Mouse (Mus musculus): Measurements from ENCODE around the gene Itpr3. TPM values are rescaled to one million over a fixed set of nuclear protein-coding genes. Genes with fewer than 3 reads are reported as not detected.

The Itpr3 gene
- polyA plus RNA-seq, 2 experiments: 5.1 to 12.4 TPM

DNA sequence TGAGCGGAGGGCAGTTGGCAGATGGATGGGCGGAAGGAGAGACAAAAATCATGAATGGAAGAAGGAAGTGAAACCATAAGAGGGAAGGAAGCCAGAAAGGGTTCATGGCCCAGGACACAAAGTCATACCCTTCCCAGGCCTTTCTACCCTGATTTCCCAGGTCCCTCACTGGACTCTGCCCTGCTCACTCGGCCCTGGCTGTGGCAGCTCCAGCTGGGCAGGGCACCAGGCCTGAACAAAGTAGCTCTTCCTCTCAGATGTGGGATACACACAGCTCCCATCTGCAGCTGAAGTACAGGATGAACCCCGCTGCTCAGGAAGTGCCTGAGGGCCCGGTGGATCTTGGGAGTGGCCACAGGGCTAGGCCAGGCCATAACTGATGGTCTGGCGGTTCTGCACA is 14.3 kb upstream of the Itpr3 start:
- Histone ChIP-seq H3K36me3 (ENCODE audit: control insufficient read depth, insufficient read depth, low read length) (no peaks in the 10 kb centered on the region), H3K9ac (ENCODE audit: low read depth, low read length, severe bottlenecking) (no peak overlapping the region), H3K27me3 (ENCODE audit: control insufficient read depth, insufficient read depth, low read length) (no peaks in the 10 kb centered on the region), H3K4me2 (replicated peaks; ENCODE audit: low read depth, low read length, severe bottlenecking) (no peak overlapping the region), H3K4me3 (replicated peaks; ENCODE audit: low read length) (no peak overlapping the region), H3K27ac (replicated peaks; ENCODE audit: low read depth, low read length) (no peak overlapping the region), H3K9me3 (ENCODE audit: control insufficient read depth, low read length) (no peaks in the 10 kb centered on the region), H3K4me1 (ENCODE audit: control insufficient read depth, insufficient read depth, low read length) (peaks cover 36% of the 10 kb centered on the region)
- no peak for TF ChIP-seq POLR2A (IDR thresholded peaks at IDR 0.05; ENCODE audit: borderline replicate concordance, extremely low read depth, insufficient read depth, insufficient read length)
- ATAC-seq (ENCODE audit: low FRiP score, low read depth): no peak
- WGBS: 50% methylated on average over 6 of the region's 6 CpGs
- DNase-seq (ENCODE audit: low spot score): no peak

DNA sequence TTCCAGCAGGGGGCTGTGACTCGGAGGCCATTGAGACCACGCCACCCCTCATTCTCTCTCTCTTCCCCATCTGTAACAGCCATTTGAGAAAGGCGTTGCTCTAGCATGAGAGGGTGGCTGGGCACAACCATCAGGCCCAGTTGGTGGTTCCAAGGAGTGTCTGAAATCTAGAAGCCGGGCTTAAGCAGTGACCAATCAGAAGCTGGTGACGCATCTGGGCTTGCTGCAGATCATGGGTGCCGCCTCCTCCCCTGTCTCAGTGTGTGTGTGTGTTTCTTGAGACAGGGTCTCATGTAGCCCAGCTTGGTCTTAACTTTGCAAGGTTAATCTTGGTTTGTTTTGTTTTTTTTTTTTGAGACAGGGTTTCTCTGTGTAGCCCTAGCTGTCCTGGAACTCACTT is 11.9 kb upstream of the Itpr3 start:
- no peaks in the 10 kb centered on the region for H3K27me3 ChIP-seq (ENCODE audit: control insufficient read depth, insufficient read depth, low read length)
- 87% methylated on average over 6 of the region's 6 CpGs for whole genome bisulfite sequencing
- no peaks in the 10 kb centered on the region for H3K36me3 ChIP-seq (ENCODE audit: control insufficient read depth, insufficient read depth, low read length)
- no peak for TF ChIP-seq POLR2A (IDR thresholded peaks at IDR 0.05; ENCODE audit: borderline replicate concordance, extremely low read depth, insufficient read depth, insufficient read length)
- no peak for ATAC-seq (ENCODE audit: low FRiP score, low read depth)
- no peaks in the 10 kb centered on the region for H3K9me3 ChIP-seq (ENCODE audit: control insufficient read depth, low read length)
- peaks cover 13% of the 10 kb centered on the region for H3K4me1 ChIP-seq (ENCODE audit: control insufficient read depth, insufficient read depth, low read length)
- H3K4me3 ChIP-seq (replicated peaks; ENCODE audit: low read length): no peak overlapping the region
- no peak overlapping the region for H3K9ac ChIP-seq (ENCODE audit: low read depth, low read length, severe bottlenecking)
- no peak overlapping the region for H3K4me2 ChIP-seq (replicated peaks; ENCODE audit: low read depth, low read length, severe bottlenecking)
- H3K27ac ChIP-seq (replicated peaks; ENCODE audit: low read depth, low read length): no peak overlapping the region
- no peak for DNase-seq (ENCODE audit: low spot score)

DNA sequence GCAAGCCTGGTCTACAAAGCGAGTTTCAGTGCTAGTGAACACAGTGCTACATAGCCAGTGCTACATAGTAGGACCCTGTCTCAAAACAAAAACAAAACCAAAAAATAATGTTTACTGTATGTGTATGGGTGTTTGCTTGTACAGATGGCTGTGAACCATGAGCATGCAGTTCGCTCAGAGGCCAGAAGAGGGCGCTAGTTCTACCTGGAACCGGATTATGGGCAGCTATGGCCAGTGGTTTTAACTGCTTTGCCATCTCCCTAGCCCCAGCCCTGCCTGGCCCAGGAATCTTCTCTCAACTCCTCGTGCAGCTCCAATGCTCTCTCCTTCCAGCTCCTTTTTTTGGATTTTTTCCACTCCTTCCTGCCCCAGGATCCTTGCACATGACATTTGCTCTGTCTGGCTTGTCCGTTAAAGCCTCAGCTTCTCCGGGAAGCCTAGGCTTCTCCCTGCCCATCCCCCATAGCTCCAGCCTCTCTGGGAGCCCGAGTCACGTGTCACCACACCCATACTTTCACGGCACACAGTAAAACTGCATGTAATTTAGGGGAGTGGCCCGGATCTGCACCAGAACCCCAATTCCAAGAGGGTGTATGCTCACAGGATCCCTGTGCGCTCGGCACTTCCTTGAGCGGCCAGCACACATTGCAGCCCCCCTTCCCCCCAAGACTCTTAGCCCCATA is 9.2 kb upstream of the Itpr3 start:
- ATAC-seq (ENCODE audit: low FRiP score, low read depth) (no peak), DNase-seq (ENCODE audit: low spot score) (no peak)
- Histone ChIP-seq H3K36me3 (ENCODE audit: control insufficient read depth, insufficient read depth, low read length) (no peaks in the 10 kb centered on the region), H3K27ac (replicated peaks; ENCODE audit: low read depth, low read length) (peak overlapping the region; percentile 79), H3K4me2 (replicated peaks; ENCODE audit: low read depth, low read length, severe bottlenecking) (no peak overlapping the region), H3K4me3 (replicated peaks; ENCODE audit: low read length) (no peak overlapping the region), H3K9me3 (ENCODE audit: control insufficient read depth, low read length) (no peaks in the 10 kb centered on the region), H3K4me1 (ENCODE audit: control insufficient read depth, insufficient read depth, low read length) (peaks cover 6% of the 10 kb centered on the region), H3K27me3 (ENCODE audit: control insufficient read depth, insufficient read depth, low read length) (no peaks in the 10 kb centered on the region), H3K9ac (ENCODE audit: low read depth, low read length, severe bottlenecking) (no peak overlapping the region)
- no peak for TF ChIP-seq POLR2A (IDR thresholded peaks at IDR 0.05; ENCODE audit: borderline replicate concordance, extremely low read depth, insufficient read depth, insufficient read length)
- 70% methylated on average over 14 of the region's 14 CpGs for WGBS

DNA sequence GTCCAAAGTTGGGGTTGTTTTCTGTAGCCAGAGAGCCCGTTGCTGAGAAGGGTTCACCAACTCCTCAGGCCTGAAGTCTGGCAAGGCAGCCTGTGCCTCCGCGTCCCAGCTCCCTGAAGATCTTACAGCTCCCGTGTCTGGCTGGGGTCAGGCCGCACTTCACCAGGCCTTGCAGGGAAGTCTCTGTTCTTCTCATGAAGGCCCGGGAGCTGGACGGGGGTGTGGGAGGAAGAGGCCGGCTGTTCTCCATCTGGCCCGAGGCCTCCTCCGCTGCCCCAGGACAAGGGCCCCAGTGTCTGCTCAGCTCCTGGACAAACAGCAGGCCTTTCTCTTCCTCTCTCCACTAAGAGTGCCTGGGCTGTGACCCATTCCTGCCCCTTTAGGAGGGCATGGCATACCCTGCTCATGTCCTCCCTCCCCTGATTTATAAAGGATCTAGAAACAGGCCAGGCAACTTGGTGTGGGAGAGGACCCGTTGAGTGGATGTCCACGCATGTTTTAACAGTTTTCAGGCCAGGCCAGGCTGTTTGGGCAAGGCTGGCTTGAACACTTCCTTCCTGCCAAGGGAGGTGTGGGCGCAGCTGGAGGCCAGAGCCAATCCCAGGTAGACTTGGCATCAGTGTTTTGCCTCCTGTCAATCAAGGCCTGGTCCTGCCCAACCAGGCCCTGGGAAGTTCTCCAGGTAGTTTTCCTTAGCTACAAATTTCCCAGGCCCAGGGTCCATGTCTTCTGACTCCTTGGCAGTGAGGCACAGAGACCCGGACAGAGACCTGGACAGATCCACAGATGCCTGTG is 8.5 kb upstream of the Itpr3 start:
- peak overlapping the region; percentile 79 for H3K27ac ChIP-seq (replicated peaks; ENCODE audit: low read depth, low read length)
- 51% methylated on average over 14 of the region's 14 CpGs for WGBS
- no peaks in the 10 kb centered on the region for H3K27me3 ChIP-seq (ENCODE audit: control insufficient read depth, insufficient read depth, low read length)
- no peak for TF ChIP-seq POLR2A (IDR thresholded peaks at IDR 0.05; ENCODE audit: borderline replicate concordance, extremely low read depth, insufficient read depth, insufficient read length)
- ATAC-seq (ENCODE audit: low FRiP score, low read depth): peak; percentile 47
- no peak overlapping the region for H3K9ac ChIP-seq (ENCODE audit: low read depth, low read length, severe bottlenecking)
- DNase-seq (ENCODE audit: low spot score): no peak
- no peaks in the 10 kb centered on the region for H3K9me3 ChIP-seq (ENCODE audit: control insufficient read depth, low read length)
- no peak overlapping the region for H3K4me2 ChIP-seq (replicated peaks; ENCODE audit: low read depth, low read length, severe bottlenecking)
- no peak overlapping the region for H3K4me3 ChIP-seq (replicated peaks; ENCODE audit: low read length)
- H3K4me1 ChIP-seq (ENCODE audit: control insufficient read depth, insufficient read depth, low read length): peaks cover 6% of the 10 kb centered on the region
- H3K36me3 ChIP-seq (ENCODE audit: control insufficient read depth, insufficient read depth, low read length): no peaks in the 10 kb centered on the region

DNA sequence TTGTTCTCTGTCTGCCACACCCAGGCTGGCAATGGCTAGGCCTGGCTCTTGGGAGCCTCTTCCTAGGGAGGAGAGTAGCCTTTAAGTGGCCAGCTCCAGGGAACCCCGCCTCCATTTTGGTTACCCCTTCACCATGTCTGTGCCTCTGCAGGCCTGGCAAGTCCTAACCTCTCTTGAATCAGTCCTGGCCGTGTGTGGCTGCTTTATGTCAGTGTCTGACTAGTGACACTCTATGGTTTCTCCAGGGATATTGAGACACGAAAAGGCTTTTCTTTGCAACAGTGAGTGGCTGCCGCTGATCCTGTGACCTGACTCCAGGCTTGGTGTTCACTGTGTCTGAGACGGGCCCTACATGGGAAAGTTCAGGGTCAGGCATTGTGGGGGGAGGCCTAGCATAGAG is 6.3 kb upstream of the Itpr3 start:
- Histone ChIP-seq H3K36me3 (ENCODE audit: control insufficient read depth, insufficient read depth, low read length) (no peaks in the 10 kb centered on the region), H3K4me1 (ENCODE audit: control insufficient read depth, insufficient read depth, low read length) (peaks cover 6% of the 10 kb centered on the region), H3K27ac (replicated peaks; ENCODE audit: low read depth, low read length) (no peak overlapping the region), H3K9me3 (ENCODE audit: control insufficient read depth, low read length) (no peaks in the 10 kb centered on the region), H3K4me3 (replicated peaks; ENCODE audit: low read length) (no peak overlapping the region), H3K4me2 (replicated peaks; ENCODE audit: low read depth, low read length, severe bottlenecking) (no peak overlapping the region), H3K9ac (ENCODE audit: low read depth, low read length, severe bottlenecking) (no peak overlapping the region), H3K27me3 (ENCODE audit: control insufficient read depth, insufficient read depth, low read length) (no peaks in the 10 kb centered on the region)
- 70% methylated on average over 5 of the region's 5 CpGs for WGBS
- DNase-seq (ENCODE audit: low spot score) (no peak), ATAC-seq (ENCODE audit: low FRiP score, low read depth) (no peak)
- no peak for TF ChIP-seq POLR2A (IDR thresholded peaks at IDR 0.05; ENCODE audit: borderline replicate concordance, extremely low read depth, insufficient read depth, insufficient read length)
